Mouse (Mus musculus): Measurements from ENCODE around the gene Aacs. TPM values are rescaled to one million over a fixed set of nuclear protein-coding genes. Genes with fewer than 3 reads are reported as not detected.

Aacs gene
- polyA plus RNA-seq, 1 experiment, result 53.3 TPM

- H3K4me3 ChIP-seq (ENCODE audit: insufficient read depth, poor library complexity, severe bottlenecking), result no peak overlapping the region
- H3K79me3 ChIP-seq (ENCODE audit: low read depth), result no peaks in the 10 kb centered on the region
- peaks cover 74% of the 10 kb centered on the region for H3K36me3 ChIP-seq (ENCODE audit: control insufficient read depth, insufficient read depth)
- no peak overlapping the region for H3ac ChIP-seq (ENCODE audit: control insufficient read depth, insufficient read length, low read depth)
- no peaks in the 10 kb centered on the region for H3K27me3 ChIP-seq (ENCODE audit: control insufficient read depth, insufficient read depth, insufficient read length)
- TF ChIP-seq FOSL1 (IDR thresholded peaks at IDR 0.05; ENCODE audit: insufficient read depth, low read length, poor library complexity, severe bottlenecking) (no peak), MYOG (IDR thresholded peaks at IDR 0.05; ENCODE audit: control insufficient read depth, extremely low read depth, insufficient read length) (no peak), MYOD1 (IDR thresholded peaks at IDR 0.05; ENCODE audit: control insufficient read depth, insufficient read length, low read depth) (no peak), CTCF (IDR thresholded peaks at IDR 0.05; ENCODE audit: control insufficient read depth, insufficient read depth, insufficient read length) (no peak), USF1 (IDR thresholded peaks at IDR 0.05; ENCODE audit: low read depth) (no peak), CEBPB (IDR thresholded peaks at IDR 0.05; ENCODE audit: low read depth) (no peak), MAX (IDR thresholded peaks at IDR 0.05) (no peak)
- H3K79me2 ChIP-seq (ENCODE audit: control insufficient read depth, insufficient read depth), result no peaks in the 10 kb centered on the region
Observed at GRCm38 (mm10) chr5:125507582-125507981, 32.0 kb downstream of the Aacs start.

GRCm38 (mm10) chr5:125508006-125508405 lies 32.4 kb downstream of the Aacs start:
- Histone ChIP-seq H3K27me3 (ENCODE audit: control insufficient read depth, insufficient read depth, insufficient read length) (no peaks in the 10 kb centered on the region), H3K79me3 (ENCODE audit: low read depth) (no peaks in the 10 kb centered on the region), H3K79me2 (ENCODE audit: control insufficient read depth, insufficient read depth) (no peaks in the 10 kb centered on the region), H3K36me3 (ENCODE audit: control insufficient read depth, insufficient read depth) (peaks cover 77% of the 10 kb centered on the region), H3ac (ENCODE audit: control insufficient read depth, insufficient read length, low read depth) (no peak overlapping the region), H3K4me3 (ENCODE audit: insufficient read depth, poor library complexity, severe bottlenecking) (no peak overlapping the region)
- TF ChIP-seq CTCF (IDR thresholded peaks at IDR 0.05; ENCODE audit: control insufficient read depth, insufficient read depth, insufficient read length), result no peak
- TF ChIP-seq CEBPB (IDR thresholded peaks at IDR 0.05; ENCODE audit: low read depth), result no peak
- no peak for TF ChIP-seq MYOG (IDR thresholded peaks at IDR 0.05; ENCODE audit: control insufficient read depth, extremely low read depth, insufficient read length)
- TF ChIP-seq FOSL1 (IDR thresholded peaks at IDR 0.05; ENCODE audit: insufficient read depth, low read length, poor library complexity, severe bottlenecking), result no peak
- TF ChIP-seq MYOD1 (IDR thresholded peaks at IDR 0.05; ENCODE audit: control insufficient read depth, insufficient read length, low read depth), result no peak
- TF ChIP-seq USF1 (IDR thresholded peaks at IDR 0.05; ENCODE audit: low read depth), result no peak
- no peak for TF ChIP-seq MAX (IDR thresholded peaks at IDR 0.05)

GRCm38 (mm10) chr5:125509541-125509940 lies 33.9 kb downstream of the Aacs start:
- Histone ChIP-seq H3K4me3 (ENCODE audit: insufficient read depth, poor library complexity, severe bottlenecking) (no peak overlapping the region), H3K79me2 (ENCODE audit: control insufficient read depth, insufficient read depth) (no peaks in the 10 kb centered on the region), H3ac (ENCODE audit: control insufficient read depth, insufficient read length, low read depth) (no peak overlapping the region), H3K36me3 (ENCODE audit: control insufficient read depth, insufficient read depth) (peaks cover 69% of the 10 kb centered on the region), H3K27me3 (ENCODE audit: control insufficient read depth, insufficient read depth, insufficient read length) (no peaks in the 10 kb centered on the region), H3K79me3 (ENCODE audit: low read depth) (no peaks in the 10 kb centered on the region)
- TF ChIP-seq MAX (IDR thresholded peaks at IDR 0.05) (no peak), CTCF (IDR thresholded peaks at IDR 0.05; ENCODE audit: control insufficient read depth, insufficient read depth, insufficient read length) (peak; percentile 78)

- H3K79me2 ChIP-seq (ENCODE audit: control insufficient read depth, insufficient read depth), result no peaks in the 10 kb centered on the region
- no peak overlapping the region for H3K4me3 ChIP-seq (ENCODE audit: insufficient read depth, poor library complexity, severe bottlenecking)
- H3ac ChIP-seq (ENCODE audit: control insufficient read depth, insufficient read length, low read depth), result no peak overlapping the region
- peaks cover 68% of the 10 kb centered on the region for H3K36me3 ChIP-seq (ENCODE audit: control insufficient read depth, insufficient read depth)
- H3K27me3 ChIP-seq (ENCODE audit: control insufficient read depth, insufficient read depth, insufficient read length), result no peaks in the 10 kb centered on the region
- TF ChIP-seq MAX (IDR thresholded peaks at IDR 0.05) (no peak), MYOG (IDR thresholded peaks at IDR 0.05; ENCODE audit: control insufficient read depth, extremely low read depth, insufficient read length) (no peak), CTCF (IDR thresholded peaks at IDR 0.05; ENCODE audit: control insufficient read depth, insufficient read depth, insufficient read length) (no peak), CEBPB (IDR thresholded peaks at IDR 0.05; ENCODE audit: low read depth) (no peak), FOSL1 (IDR thresholded peaks at IDR 0.05; ENCODE audit: insufficient read depth, low read length, poor library complexity, severe bottlenecking) (no peak), USF1 (IDR thresholded peaks at IDR 0.05; ENCODE audit: low read depth) (no peak), MYOD1 (IDR thresholded peaks at IDR 0.05; ENCODE audit: control insufficient read depth, insufficient read length, low read depth) (no peak)
- no peaks in the 10 kb centered on the region for H3K79me3 ChIP-seq (ENCODE audit: low read depth)
Observed at GRCm38 (mm10) chr5:125515006-125515405, 39.4 kb downstream of the Aacs start.

GRCm38 (mm10) chr5:125518640-125519039 lies 43.0 kb downstream of the Aacs start:
- Histone ChIP-seq H3K36me3 (ENCODE audit: control insufficient read depth, insufficient read depth) (peaks cover 45% of the 10 kb centered on the region), H3K79me3 (ENCODE audit: low read depth) (no peaks in the 10 kb centered on the region), H3ac (ENCODE audit: control insufficient read depth, insufficient read length, low read depth) (no peak overlapping the region), H3K79me2 (ENCODE audit: control insufficient read depth, insufficient read depth) (no peaks in the 10 kb centered on the region), H3K4me3 (ENCODE audit: insufficient read depth, poor library complexity, severe bottlenecking) (no peak overlapping the region), H3K27me3 (ENCODE audit: control insufficient read depth, insufficient read depth, insufficient read length) (no peaks in the 10 kb centered on the region)
- TF ChIP-seq CTCF (IDR thresholded peaks at IDR 0.05; ENCODE audit: control insufficient read depth, insufficient read depth, insufficient read length) (no peak), MAX (IDR thresholded peaks at IDR 0.05) (no peak), MYOD1 (IDR thresholded peaks at IDR 0.05; ENCODE audit: control insufficient read depth, insufficient read length, low read depth) (no peak)

- Histone ChIP-seq H3K4me3 (ENCODE audit: insufficient read depth, poor library complexity, severe bottlenecking) (no peak overlapping the region), H3K36me3 (ENCODE audit: control insufficient read depth, insufficient read depth) (peaks cover 29% of the 10 kb centered on the region), H3K79me3 (ENCODE audit: low read depth) (no peaks in the 10 kb centered on the region), H3ac (ENCODE audit: control insufficient read depth, insufficient read length, low read depth) (no peak overlapping the region), H3K27me3 (ENCODE audit: control insufficient read depth, insufficient read depth, insufficient read length) (no peaks in the 10 kb centered on the region), H3K79me2 (ENCODE audit: control insufficient read depth, insufficient read depth) (no peaks in the 10 kb centered on the region)
- TF ChIP-seq MYOD1 (IDR thresholded peaks at IDR 0.05; ENCODE audit: control insufficient read depth, insufficient read length, low read depth) (no peak), CTCF (IDR thresholded peaks at IDR 0.05; ENCODE audit: control insufficient read depth, insufficient read depth, insufficient read length) (no peak)
Observed at GRCm38 (mm10) chr5:125520930-125521590, 45.4 kb downstream of the Aacs start.
